Mouse (Mus musculus): ENCODE measurements at regions not wholly inside any gene's neighbourhood (a gene's known extent, or its start where the extent isn't known, plus 50 kb on each side); places are given as distances from the start of the nearest gene placed in this dataset.
A peak's percentile ranks its signal among the peaks of the same experiment; 100 is the strongest.

- H3K4me1 ChIP-seq: no peaks in the 10 kb centered on the region
- H3K27ac ChIP-seq: no peak overlapping the region
- WGBS: 87% methylated on average over 6 of the region's 6 CpGs
- no peak overlapping the region for H3K4me3 ChIP-seq (replicated peaks)
- H3K4me2 ChIP-seq: no peak overlapping the region
- H3K36me3 ChIP-seq: no peaks in the 10 kb centered on the region
- no peak overlapping the region for H3K9ac ChIP-seq
- no peaks in the 10 kb centered on the region for H3K27me3 ChIP-seq (replicated peaks)
- ATAC-seq (ENCODE audit: insufficient read depth, low FRiP score, low read depth): no peak
- no peaks in the 10 kb centered on the region for H3K9me3 ChIP-seq
Measured at GRCm38 (mm10) chr4:55166266-55166665, 183.6 kb upstream of the Rad23b start.

GRCm38 (mm10) chr4:55169063-55169462, 180.8 kb upstream of the Rad23b start:
- 27% methylated on average over 7 of the region's 7 CpGs for WGBS
- Histone ChIP-seq H3K9me3 (no peaks in the 10 kb centered on the region), H3K36me3 (no peaks in the 10 kb centered on the region), H3K27ac (no peak overlapping the region), H3K27me3 (replicated peaks) (no peaks in the 10 kb centered on the region), H3K4me3 (replicated peaks) (no peak overlapping the region), H3K4me2 (no peak overlapping the region), H3K4me1 (no peaks in the 10 kb centered on the region), H3K9ac (no peak overlapping the region)
- no peak for ATAC-seq (ENCODE audit: insufficient read depth, low FRiP score, low read depth)

GRCm38 (mm10) chr4:55172334-55172891, 177.4 kb upstream of the Rad23b start:
- Histone ChIP-seq H3K4me3 (replicated peaks) (no peak overlapping the region), H3K27ac (no peak overlapping the region), H3K36me3 (no peaks in the 10 kb centered on the region), H3K4me2 (no peak overlapping the region), H3K9ac (no peak overlapping the region), H3K27me3 (replicated peaks) (no peaks in the 10 kb centered on the region), H3K4me1 (no peaks in the 10 kb centered on the region), H3K9me3 (no peaks in the 10 kb centered on the region)
- no peak for ATAC-seq (ENCODE audit: insufficient read depth, low FRiP score, low read depth)
- WGBS: 56% methylated on average over 6 of the region's 6 CpGs

- Histone ChIP-seq H3K4me3 (replicated peaks) (no peak overlapping the region), H3K9ac (no peak overlapping the region), H3K9me3 (no peaks in the 10 kb centered on the region), H3K36me3 (no peaks in the 10 kb centered on the region), H3K4me2 (no peak overlapping the region), H3K27ac (no peak overlapping the region), H3K27me3 (replicated peaks) (no peaks in the 10 kb centered on the region), H3K4me1 (no peaks in the 10 kb centered on the region)
- WGBS: 54% methylated on average over 3 of the region's 3 CpGs
- ATAC-seq (ENCODE audit: insufficient read depth, low FRiP score, low read depth): no peak
Measured at GRCm38 (mm10) chr4:55176026-55176425, 173.8 kb upstream of the Rad23b start.

GRCm38 (mm10) chr4:55179456-55179855, 170.4 kb upstream of the Rad23b start:
- no peaks in the 10 kb centered on the region for H3K36me3 ChIP-seq
- no peaks in the 10 kb centered on the region for H3K27me3 ChIP-seq (replicated peaks)
- H3K4me2 ChIP-seq: no peak overlapping the region
- no peak overlapping the region for H3K27ac ChIP-seq
- no peaks in the 10 kb centered on the region for H3K9me3 ChIP-seq
- WGBS: 77% methylated on average over 2 of the region's 2 CpGs
- H3K4me1 ChIP-seq: no peaks in the 10 kb centered on the region
- no peak for ATAC-seq (ENCODE audit: insufficient read depth, low FRiP score, low read depth)
- H3K4me3 ChIP-seq (replicated peaks): no peak overlapping the region
- no peak overlapping the region for H3K9ac ChIP-seq

- no peaks in the 10 kb centered on the region for H3K9me3 ChIP-seq
- no peak overlapping the region for H3K4me3 ChIP-seq (replicated peaks)
- H3K4me2 ChIP-seq: no peak overlapping the region
- H3K9ac ChIP-seq: no peak overlapping the region
- H3K27ac ChIP-seq: no peak overlapping the region
- no peaks in the 10 kb centered on the region for H3K36me3 ChIP-seq
- WGBS: 62% methylated on average over 3 of the region's 3 CpGs
- no peak for ATAC-seq (ENCODE audit: insufficient read depth, low FRiP score, low read depth)
- H3K27me3 ChIP-seq (replicated peaks): no peaks in the 10 kb centered on the region
- H3K4me1 ChIP-seq: no peaks in the 10 kb centered on the region
Measured at GRCm38 (mm10) chr4:55183519-55183918, 166.3 kb upstream of the Rad23b start.

GRCm38 (mm10) chr4:55188716-55189115, 161.1 kb upstream of the Rad23b start:
- H3K9ac ChIP-seq: no peak overlapping the region
- no peaks in the 10 kb centered on the region for H3K36me3 ChIP-seq
- H3K27me3 ChIP-seq (replicated peaks): no peaks in the 10 kb centered on the region
- no peak overlapping the region for H3K4me2 ChIP-seq
- H3K4me3 ChIP-seq (replicated peaks): no peak overlapping the region
- ATAC-seq (ENCODE audit: insufficient read depth, low FRiP score, low read depth): no peak
- H3K4me1 ChIP-seq: no peaks in the 10 kb centered on the region
- no peak overlapping the region for H3K27ac ChIP-seq
- no peaks in the 10 kb centered on the region for H3K9me3 ChIP-seq
- WGBS: 89% methylated on average over 7 of the region's 7 CpGs

GRCm38 (mm10) chr4:55190586-55190985, 159.3 kb upstream of the Rad23b start:
- Histone ChIP-seq H3K4me1 (no peaks in the 10 kb centered on the region), H3K36me3 (no peaks in the 10 kb centered on the region), H3K4me3 (replicated peaks) (no peak overlapping the region), H3K27me3 (replicated peaks) (no peaks in the 10 kb centered on the region), H3K9me3 (no peaks in the 10 kb centered on the region), H3K4me2 (no peak overlapping the region), H3K9ac (no peak overlapping the region), H3K27ac (no peak overlapping the region)
- ATAC-seq (ENCODE audit: insufficient read depth, low FRiP score, low read depth): no peak
- WGBS: 79% methylated on average over 6 of the region's 6 CpGs

- ATAC-seq (ENCODE audit: insufficient read depth, low FRiP score, low read depth): no peak
- no peak overlapping the region for H3K4me2 ChIP-seq
- 85% methylated on average over 1 of the region's 1 CpGs for WGBS
Measured at GRCm38 (mm10) chr4:55194061-55194460, 155.8 kb upstream of the Rad23b start.

GRCm38 (mm10) chr4:55194552-55194951, 155.3 kb upstream of the Rad23b start:
- H3K9me3 ChIP-seq: no peaks in the 10 kb centered on the region
- no peak for ATAC-seq (ENCODE audit: insufficient read depth, low FRiP score, low read depth)
- 81% methylated on average over 4 of the region's 4 CpGs for WGBS
- no peak overlapping the region for H3K4me3 ChIP-seq (replicated peaks)
- no peaks in the 10 kb centered on the region for H3K36me3 ChIP-seq
- H3K27ac ChIP-seq: no peak overlapping the region
- no peak overlapping the region for H3K9ac ChIP-seq
- H3K4me2 ChIP-seq: no peak overlapping the region
- H3K4me1 ChIP-seq: no peaks in the 10 kb centered on the region
- no peaks in the 10 kb centered on the region for H3K27me3 ChIP-seq (replicated peaks)

More at GRCm38 (mm10) chr4:55194061-55194460, 155.8 kb upstream of the Rad23b start:
- Histone ChIP-seq H3K36me3 (no peaks in the 10 kb centered on the region), H3K9me3 (no peaks in the 10 kb centered on the region), H3K9ac (no peak overlapping the region), H3K4me3 (replicated peaks) (no peak overlapping the region), H3K4me1 (no peaks in the 10 kb centered on the region), H3K27me3 (replicated peaks) (no peaks in the 10 kb centered on the region), H3K27ac (no peak overlapping the region)

- Histone ChIP-seq H3K36me3 (no peaks in the 10 kb centered on the region), H3K9me3 (no peaks in the 10 kb centered on the region), H3K4me1 (0 out of 2 replicates have a peak, but pooled peaks cover 4% of the 10 kb centered on the region), H3K9ac (no peak overlapping the region), H3K27me3 (replicated peaks) (no peaks in the 10 kb centered on the region), H3K4me3 (replicated peaks) (no peak overlapping the region), H3K4me2 (peak overlapping the region; percentile 8; the same call in 1 of the 2 replicates), H3K27ac (no peak overlapping the region)
- no peak for ATAC-seq (ENCODE audit: insufficient read depth, low FRiP score, low read depth)
- WGBS: 51% methylated on average over 20 of the region's 20 CpGs
Measured at GRCm38 (mm10) chr4:55203731-55204710, 145.8 kb upstream of the Rad23b start.

- H3K36me3 ChIP-seq: no peaks in the 10 kb centered on the region
- H3K4me3 ChIP-seq (replicated peaks): no peak overlapping the region
- no peak for ATAC-seq (ENCODE audit: insufficient read depth, low FRiP score, low read depth)
- 80% methylated on average over 3 of the region's 3 CpGs for WGBS
- no peak overlapping the region for H3K27ac ChIP-seq
- H3K4me2 ChIP-seq: no peak overlapping the region
- no peaks in the 10 kb centered on the region for H3K27me3 ChIP-seq (replicated peaks)
- H3K9me3 ChIP-seq: no peaks in the 10 kb centered on the region
- H3K9ac ChIP-seq: no peak overlapping the region
- 0 out of 2 replicates have a peak, but pooled peaks cover 4% of the 10 kb centered on the region for H3K4me1 ChIP-seq
Measured at GRCm38 (mm10) chr4:55206226-55206625, 143.6 kb upstream of the Rad23b start.

Measured in stomach, embryonic 15.5 days (tissue).